Mouse (Mus musculus) lung, adult 2 months (tissue): ENCODE measurements around the gene Lonp1.
"Not testable (repeated sequence)": the region's sequence is repeated elsewhere in the genome, so short reads cannot be mapped to it uniquely, and the experiment has no call there.

Experiments
- CTCF ChIP-seq: fragments of 200-500 bp; IDR thresholded peaks from 2 replicates; pipeline ENCODE4 v1.5.1; 2011; ENCODE audit warnings: mild to moderate bottlenecking, low read length, control low read depth; ENCODE audit not compliant: insufficient read depth
- POLR2A ChIP-seq: fragments of 200-500 bp; IDR thresholded peaks from 2 replicates; pipeline ENCODE4 v1.6.1; 2011; ENCODE audit warnings: low read depth, mild to moderate bottlenecking, control low read depth, low read length, borderline replicate concordance; ENCODE audit errors: extremely low read depth

- TF ChIP-seq CTCF, POLR2A: not testable (repeated sequence)
Observed at GRCm38 (mm10) chr17:56613893-56614292, 12.8 kb downstream of the Lonp1 start.
